Mouse (Mus musculus) hindbrain, postnatal 0 days (tissue): Measurements from ENCODE around the gene Wdfy3. TPM values are rescaled to one million over a fixed set of nuclear protein-coding genes. Genes with fewer than 3 reads are reported as not detected.
"Not testable (repeated sequence)": the region's sequence is repeated elsewhere in the genome, so short reads cannot be mapped to it uniquely, and the experiment has no call there.

Source experiments
- ATAC-seq: fragments of 200-750 bp; cut with Nextera tagmentation; 2 replicates; pipeline ENCODE4 v1.8.0; 2017; ENCODE audit warnings: mild to moderate bottlenecking, moderate TSS enrichment, moderate library complexity
- DNase-seq: peaks from one replicate; pipeline ENCODE4 v3.0.0-alpha.2; 2015; ENCODE audit warnings: low spot score
- H3K27ac ChIP-seq: fragments of 300-500 bp; sonication (generic); 2 replicates; pipeline ENCODE4 v1.5.1; 2014; ENCODE audit warnings: mild to moderate bottlenecking
- H3K27me3 ChIP-seq: fragments of 300-500 bp; sonication (generic); 2 replicates; pipeline ENCODE4 v1.6.1; 2014; ENCODE audit warnings: low read length, mixed read lengths; ENCODE audit not compliant: insufficient read depth
- H3K36me3 ChIP-seq: fragments of 300-500 bp; sonication (generic); 2 replicates; pipeline ENCODE4 v1.6.1; 2014; ENCODE audit warnings: low read length, mixed read lengths; ENCODE audit not compliant: insufficient read depth
- H3K4me1 ChIP-seq: fragments of 300-500 bp; sonication (generic); 2 replicates; pipeline ENCODE4 v1.6.1; 2014; ENCODE audit warnings: antibody characterized with exemption, low read length, mixed read lengths; ENCODE audit not compliant: insufficient read depth
- H3K4me2 ChIP-seq: fragments of 300-500 bp; sonication (generic); 2 replicates; pipeline ENCODE4 v1.6.1; 2014; ENCODE audit warnings: low read depth, mild to moderate bottlenecking, low read length, moderate library complexity, mixed read lengths
- H3K4me3 ChIP-seq: fragments of 300-500 bp; sonication (generic); 2 replicates; pipeline ENCODE4 v1.5.1; 2014; ENCODE audit warnings: low read length
- H3K9ac ChIP-seq: fragments of 300-500 bp; sonication (generic); replicated peaks from 2 replicates; pipeline ENCODE4 v1.6.1; 2014; ENCODE audit warnings: mild to moderate bottlenecking, low read length, moderate library complexity, mixed read lengths
- H3K9me3 ChIP-seq: fragments of 300-500 bp; sonication (generic); 2 replicates; pipeline ENCODE4 v1.6.1; 2016; ENCODE audit warnings: low read length, mixed read lengths
- CTCF ChIP-seq: IDR thresholded peaks from 2 replicates; pipeline ENCODE4 v1.5.1; 2016; ENCODE audit warnings: antibody characterized with exemption, control low read depth, low read depth
- WGBS: fragments of 180-500 bp; shearing (Covaris S2); extraction: QIAGEN DNeasy Blood & Tissue Kit; methylation state at CpG from one replicate; pipeline ENCODE4 v1.1.7; 2014; 5-methylcytosine and 5-hydroxymethylcytosine counted together
- polyA plus RNA-seq: library from polyadenylated mRNA; unstranded; fragments of >200 nt; fragmentation: Nextera tagmentation; extraction: Ambion mirVana; gene quantifications from 2 replicates; pipeline ENCODE4 v1.2.1, GENCODE M21; 2015
- total RNA-seq: library from RNA; depleted of rRNA; stranded (reverse); fragments of >200 nt; gene quantifications from 2 replicates; pipeline ENCODE4 v1.2.3, GENCODE M21; 2014

The Wdfy3 gene
- total and polyA plus RNA-seq, 2 experiments from 2014 or later: 15.8 to 83.5 TPM

GRCm38 (mm10) chr5:101979594-101979993 lies 90.1 kb downstream of the Wdfy3 start:
- ATAC-seq (no peak), DNase-seq (no peak)
- Histone ChIP-seq H3K27ac (no peak overlapping the region), H3K4me1 (no peaks in the 10 kb centered on the region), H3K4me3 (no peak overlapping the region), H3K9me3 (no peaks in the 10 kb centered on the region), H3K4me2 (no peak overlapping the region), H3K9ac (no peak overlapping the region), H3K36me3 (no peaks in the 10 kb centered on the region), H3K27me3 (no peaks in the 10 kb centered on the region)
- WGBS: 92% methylated on average over 6 of the region's 6 CpGs
- TF ChIP-seq CTCF: no peak

- H3K27ac ChIP-seq, H3K9ac ChIP-seq, H3K36me3 ChIP-seq, H3K4me1 ChIP-seq, H3K9me3 ChIP-seq, H3K27me3 ChIP-seq, H3K4me3 ChIP-seq, H3K4me2 ChIP-seq, DNase-seq, ATAC-seq: not testable (repeated sequence)
- WGBS: 77% methylated on average over 4 of the region's 4 CpGs
These were observed 97.1 kb downstream of the Wdfy3 start for GRCm38 (mm10) chr5:101972594-101972993.

GRCm38 (mm10) chr5:101968153-101968851 lies 101.4 kb downstream of the Wdfy3 start:
- no peak for DNase-seq
- Histone ChIP-seq H3K27me3 (no peaks in the 10 kb centered on the region), H3K36me3 (peaks cover 8% of the 10 kb centered on the region; the same call in 1 of the 2 replicates), H3K4me2 (no peak overlapping the region), H3K27ac (no peak overlapping the region), H3K4me1 (no peaks in the 10 kb centered on the region), H3K9ac (no peak overlapping the region), H3K4me3 (no peak overlapping the region), H3K9me3 (no peaks in the 10 kb centered on the region)
- WGBS: 61% methylated on average over 12 of the region's 12 CpGs
- ATAC-seq: no peak
- no peak for TF ChIP-seq CTCF

GRCm38 (mm10) chr5:101967832-101968152 lies 101.9 kb downstream of the Wdfy3 start:
- H3K9me3 ChIP-seq: no peaks in the 10 kb centered on the region
- TF ChIP-seq CTCF: no peak
- no peak overlapping the region for H3K4me2 ChIP-seq
- WGBS: 73% methylated on average over 2 of the region's 2 CpGs
- DNase-seq (no peak), ATAC-seq (no peak)
- H3K9ac ChIP-seq: no peak overlapping the region
- H3K4me1 ChIP-seq: no peaks in the 10 kb centered on the region
- H3K27me3 ChIP-seq: no peaks in the 10 kb centered on the region
- H3K36me3 ChIP-seq: peaks cover 8% of the 10 kb centered on the region; the same call in 1 of the 2 replicates
- H3K27ac ChIP-seq: no peak overlapping the region; the same call in 1 of the 2 replicates
- H3K4me3 ChIP-seq: no peak overlapping the region

- H3K36me3 ChIP-seq: peaks cover 23% of the 10 kb centered on the region; the same call in 1 of the 2 replicates
These were observed 106.9 kb downstream of the Wdfy3 start for GRCm38 (mm10) chr5:101962824-101963223.

GRCm38 (mm10) chr5:101959369-101959768 lies 110.4 kb downstream of the Wdfy3 start:
- ATAC-seq (no peak), DNase-seq (no peak)
- H3K4me3 ChIP-seq: no peak overlapping the region
- H3K27me3 ChIP-seq: no peaks in the 10 kb centered on the region
- H3K4me1 ChIP-seq: no peaks in the 10 kb centered on the region
- TF ChIP-seq CTCF: no peak
- no peaks in the 10 kb centered on the region for H3K9me3 ChIP-seq
- H3K36me3 ChIP-seq: peaks cover 24% of the 10 kb centered on the region; the same call in 1 of the 2 replicates
- no peak overlapping the region for H3K4me2 ChIP-seq
- H3K27ac ChIP-seq: no peak overlapping the region
- WGBS: 89% methylated on average over 13 of the region's 13 CpGs
- no peak overlapping the region for H3K9ac ChIP-seq

More at GRCm38 (mm10) chr5:101962824-101963223, 106.9 kb downstream of the Wdfy3 start:
- Histone ChIP-seq H3K27ac (peak overlapping the region; percentile 51), H3K4me3 (no peak overlapping the region), H3K4me2 (no peak overlapping the region), H3K4me1 (no peaks in the 10 kb centered on the region), H3K27me3 (no peaks in the 10 kb centered on the region), H3K9me3 (no peaks in the 10 kb centered on the region), H3K9ac (no peak overlapping the region)
- 54% methylated on average over 4 of the region's 4 CpGs for WGBS
- TF ChIP-seq CTCF: no peak
- 0 out of 2 replicates have a peak, but pooled peaks have one; percentile 18 for ATAC-seq
- peak; percentile 60 for DNase-seq

- H3K27ac ChIP-seq: no peak overlapping the region
- H3K9ac ChIP-seq: no peak overlapping the region
- H3K4me2 ChIP-seq: no peak overlapping the region
- no peak overlapping the region for H3K4me3 ChIP-seq
- no peaks in the 10 kb centered on the region for H3K4me1 ChIP-seq
- H3K27me3 ChIP-seq: no peaks in the 10 kb centered on the region
- ATAC-seq (no peak), DNase-seq (no peak)
- no peaks in the 10 kb centered on the region for H3K9me3 ChIP-seq
- no peak for TF ChIP-seq CTCF
- WGBS: 67% methylated on average over 4 of the region's 4 CpGs
- H3K36me3 ChIP-seq: peaks cover 24% of the 10 kb centered on the region; the same call in 1 of the 2 replicates
These were observed 110.8 kb downstream of the Wdfy3 start for GRCm38 (mm10) chr5:101958941-101959340.
